Mouse (Mus musculus) forebrain, embryonic 12.5 days (tissue): ENCODE measurements at regions not wholly inside any gene's neighbourhood (a gene's known extent, or its start where the extent isn't known, plus 50 kb on each side); places are given as distances from the start of the nearest gene placed in this dataset. TPM values are rescaled to one million over a fixed set of nuclear protein-coding genes. Genes with fewer than 3 reads are reported as not detected.
"Not testable (repeated sequence)": the region's sequence is repeated elsewhere in the genome, so short reads cannot be mapped to it uniquely, and the experiment has no call there.

ENCODE experiments used
- ATAC-seq: fragments of 200-750 bp; cut with Nextera tagmentation; 2 replicates; pipeline ENCODE4 v1.8.0; 2017; ENCODE audit warnings: moderate TSS enrichment; ENCODE audit not compliant: low FRiP score
- H3K27ac ChIP-seq: fragments of 300-500 bp; sonication (generic); 2 replicates; pipeline ENCODE4 v1.5.1; 2016; ENCODE audit warnings: mild to moderate bottlenecking
- H3K27me3 ChIP-seq: fragments of 300-500 bp; sonication (generic); 2 replicates; pipeline ENCODE4 v1.6.1; 2016; ENCODE audit warnings: mild to moderate bottlenecking
- H3K36me3 ChIP-seq: fragments of 300-500 bp; sonication (generic); replicated peaks from 2 replicates; pipeline ENCODE4 v1.6.1; 2016; ENCODE audit warnings: mild to moderate bottlenecking
- H3K4me1 ChIP-seq: fragments of 300-500 bp; sonication (generic); 2 replicates; pipeline ENCODE4 v1.6.1; 2016
- H3K4me2 ChIP-seq: fragments of 300-500 bp; sonication (generic); 2 replicates; pipeline ENCODE4 v1.6.1; 2016; ENCODE audit warnings: mild to moderate bottlenecking, moderate library complexity
- H3K4me3 ChIP-seq: fragments of 300-500 bp; sonication (generic); replicated peaks from 2 replicates; pipeline ENCODE4 v1.5.1; 2016; ENCODE audit warnings: mild to moderate bottlenecking
- H3K9ac ChIP-seq: fragments of 300-500 bp; sonication (generic); 2 replicates; pipeline ENCODE4 v1.6.1; 2016; ENCODE audit warnings: mild to moderate bottlenecking
- H3K9me3 ChIP-seq: fragments of 300-500 bp; sonication (generic); 2 replicates; pipeline ENCODE4 v1.6.1; 2016
- WGBS: fragments of 180-500 bp; shearing (Covaris S2); methylation state at CpG from one replicate; pipeline ENCODE4 v1.1.7; 2016; 5-methylcytosine and 5-hydroxymethylcytosine counted together
- microRNA-seq: library from miRNA; unstranded; fragments of <30 nt; microRNA quantifications from one replicate; pipeline ENCODE4, GENCODE M21; 2017

DNA sequence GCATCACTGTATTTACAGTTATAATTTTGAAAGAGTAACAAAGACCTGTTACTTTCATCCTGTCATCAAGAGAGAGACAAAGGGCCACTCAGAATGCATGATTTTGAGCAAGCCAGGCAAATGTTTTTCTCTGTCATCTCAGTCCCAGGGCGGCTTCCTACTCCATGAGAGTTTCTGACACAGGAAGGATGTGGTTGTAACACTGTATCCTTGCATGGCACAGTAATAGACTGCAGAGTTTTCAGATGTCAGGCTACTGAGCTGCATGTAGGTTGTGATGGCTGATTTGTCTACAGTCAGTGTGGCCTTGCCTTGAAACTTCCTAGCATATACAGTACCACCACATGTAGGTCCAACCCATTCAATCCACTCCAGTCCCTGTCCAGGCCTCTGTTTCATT is 1054.0 kb downstream of the Adam6a start:
- Histone ChIP-seq H3K4me1 (no peaks in the 10 kb centered on the region), H3K36me3 (no peaks in the 10 kb centered on the region), H3K9ac (no peak overlapping the region), H3K9me3 (peaks cover 21% of the 10 kb centered on the region), H3K27ac (no peak overlapping the region), H3K4me2 (no peak overlapping the region), H3K4me3 (no peak overlapping the region), H3K27me3 (no peaks in the 10 kb centered on the region)
- ATAC-seq: no peak
- WGBS: 62% methylated on average over 1 of the region's 1 CpGs

DNA sequence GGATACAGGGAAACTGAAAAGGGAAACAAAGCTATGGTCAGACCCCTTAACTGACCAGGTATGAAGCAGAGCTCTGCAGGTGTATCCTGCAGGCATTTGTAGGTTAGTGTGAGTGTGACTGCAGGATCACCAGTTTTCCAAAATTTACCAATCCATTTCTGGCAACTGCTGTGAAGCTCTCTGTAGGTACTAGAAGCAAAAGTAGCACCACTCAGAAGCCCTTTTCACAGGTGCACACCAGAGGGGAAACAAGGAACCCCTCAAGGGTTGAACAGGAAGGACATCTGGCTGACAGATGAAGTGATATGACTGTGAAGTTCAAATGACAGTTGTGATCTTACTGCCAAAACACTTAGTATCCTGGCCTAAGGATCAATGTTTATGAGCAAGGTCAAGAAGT is 1065.5 kb downstream of the Adam6a start:
- ATAC-seq: no peak
- H3K36me3 ChIP-seq: no peaks in the 10 kb centered on the region
- no peak overlapping the region for H3K9ac ChIP-seq
- H3K27ac ChIP-seq: no peak overlapping the region
- H3K4me2 ChIP-seq: no peak overlapping the region
- H3K9me3 ChIP-seq: peaks cover 11% of the 10 kb centered on the region
- H3K27me3 ChIP-seq: no peaks in the 10 kb centered on the region
- no peaks in the 10 kb centered on the region for H3K4me1 ChIP-seq
- no peak overlapping the region for H3K4me3 ChIP-seq

DNA sequence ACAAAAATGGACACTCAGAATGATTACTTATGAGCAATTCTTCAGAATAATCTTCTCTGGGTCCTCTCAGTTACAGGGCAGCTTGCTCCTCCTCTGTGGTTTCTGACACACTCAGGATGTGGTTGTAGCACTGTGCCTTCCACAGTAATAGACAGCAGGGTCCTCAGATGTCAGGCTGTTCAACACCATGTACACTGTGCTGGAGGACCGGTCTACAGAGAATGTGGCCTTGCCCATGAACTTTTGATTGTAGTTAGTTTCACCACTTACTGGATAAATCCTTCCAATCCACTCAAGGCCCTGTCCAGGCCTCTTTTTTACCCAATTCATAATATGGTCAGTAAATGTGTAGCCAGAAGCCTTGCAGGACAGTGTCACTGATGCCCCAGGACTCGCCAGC is 1068.4 kb downstream of the Adam6a start:
- H3K4me2 ChIP-seq: no peak overlapping the region
- peaks cover 16% of the 10 kb centered on the region for H3K9me3 ChIP-seq
- H3K27me3 ChIP-seq: no peaks in the 10 kb centered on the region
- no peak for ATAC-seq
- H3K4me1 ChIP-seq: no peaks in the 10 kb centered on the region
- 83% methylated on average over 2 of the region's 2 CpGs for WGBS
- H3K36me3 ChIP-seq: no peaks in the 10 kb centered on the region
- no peak overlapping the region for H3K9ac ChIP-seq
- H3K4me3 ChIP-seq: no peak overlapping the region
- no peak overlapping the region for H3K27ac ChIP-seq

DNA sequence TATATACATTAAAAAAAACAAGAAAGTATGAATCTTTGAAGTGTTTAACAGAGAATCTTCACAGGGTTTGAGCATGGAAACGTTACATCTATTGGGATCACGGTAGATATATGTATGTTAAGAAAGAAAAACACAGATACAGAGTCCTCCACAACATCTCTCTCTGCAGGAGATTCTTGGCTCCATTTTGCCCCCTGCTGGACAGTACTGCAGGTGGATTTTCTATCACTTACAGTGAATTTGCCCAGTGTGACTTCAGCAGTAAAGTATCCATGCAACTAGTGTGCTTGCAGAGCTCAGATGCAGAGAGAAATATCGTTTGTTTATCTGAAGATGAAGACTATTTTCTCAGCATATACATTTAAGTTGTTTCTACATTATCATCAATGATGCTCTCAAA is 1071.5 kb downstream of the Adam6a start:
- H3K4me1 ChIP-seq: no peaks in the 10 kb centered on the region
- H3K9ac ChIP-seq: no peak overlapping the region
- no peak overlapping the region for H3K27ac ChIP-seq
- peaks cover 36% of the 10 kb centered on the region for H3K9me3 ChIP-seq
- 60% methylated on average over 3 of the region's 3 CpGs for WGBS
- no peak for ATAC-seq
- no peaks in the 10 kb centered on the region for H3K36me3 ChIP-seq
- H3K4me2 ChIP-seq: no peak overlapping the region
- H3K4me3 ChIP-seq: no peak overlapping the region
- no peaks in the 10 kb centered on the region for H3K27me3 ChIP-seq

DNA sequence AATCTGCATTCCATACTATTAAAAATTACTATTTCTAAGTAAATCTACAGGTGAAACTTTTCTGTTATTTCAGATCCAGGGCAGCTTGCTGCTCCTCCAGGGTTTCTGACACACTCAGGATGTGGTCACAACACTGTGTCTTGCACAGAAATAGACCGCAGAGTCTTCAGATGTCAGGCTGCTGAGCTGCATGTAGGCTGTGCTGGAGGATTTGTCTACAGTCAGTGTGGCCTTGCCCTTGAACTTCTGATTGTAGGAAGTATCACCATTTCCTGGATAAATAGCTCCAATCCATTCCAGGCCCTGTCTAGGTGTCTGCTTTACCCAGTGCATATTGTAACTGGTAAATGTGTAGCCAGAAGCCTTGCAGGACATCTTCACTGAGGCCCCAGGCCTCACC is 1072.0 kb downstream of the Adam6a start:
- 81% methylated on average over 1 of the region's 1 CpGs for WGBS
- no peak for ATAC-seq
- Histone ChIP-seq H3K4me3 (no peak overlapping the region), H3K27ac (no peak overlapping the region), H3K27me3 (no peaks in the 10 kb centered on the region), H3K9ac (no peak overlapping the region), H3K4me1 (no peaks in the 10 kb centered on the region), H3K4me2 (no peak overlapping the region), H3K36me3 (no peaks in the 10 kb centered on the region), H3K9me3 (peaks cover 37% of the 10 kb centered on the region)

DNA sequence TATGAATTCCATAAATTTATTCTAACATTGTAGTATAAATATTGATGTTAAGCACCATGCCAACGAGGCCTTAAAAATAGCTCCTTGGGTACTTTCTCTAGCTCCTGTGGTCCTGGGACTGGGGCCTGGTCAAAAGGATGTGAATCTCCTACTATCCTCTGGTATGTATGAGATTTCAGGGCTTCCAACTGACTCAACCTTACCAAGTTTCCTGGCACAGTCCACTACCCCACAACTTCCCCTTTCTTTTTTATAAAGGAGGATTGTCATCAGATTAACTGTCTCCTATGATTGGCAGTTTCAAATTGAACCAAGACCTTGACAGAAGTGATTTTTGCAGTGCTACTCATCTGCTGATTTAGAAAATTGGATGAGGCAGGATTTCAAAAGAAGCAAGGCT is 1097.4 kb downstream of the Adam6a start:
- no peak overlapping the region for H3K9ac ChIP-seq
- no peak overlapping the region for H3K4me3 ChIP-seq
- H3K36me3 ChIP-seq: no peaks in the 10 kb centered on the region
- no peak overlapping the region for H3K4me2 ChIP-seq
- H3K4me1 ChIP-seq: no peaks in the 10 kb centered on the region
- no peak for ATAC-seq
- WGBS: 74% methylated on average over 1 of the region's 1 CpGs
- H3K9me3 ChIP-seq: peaks cover 20% of the 10 kb centered on the region; the same call in 1 of the 2 replicates
- H3K27ac ChIP-seq: no peak overlapping the region
- H3K27me3 ChIP-seq: no peaks in the 10 kb centered on the region

DNA sequence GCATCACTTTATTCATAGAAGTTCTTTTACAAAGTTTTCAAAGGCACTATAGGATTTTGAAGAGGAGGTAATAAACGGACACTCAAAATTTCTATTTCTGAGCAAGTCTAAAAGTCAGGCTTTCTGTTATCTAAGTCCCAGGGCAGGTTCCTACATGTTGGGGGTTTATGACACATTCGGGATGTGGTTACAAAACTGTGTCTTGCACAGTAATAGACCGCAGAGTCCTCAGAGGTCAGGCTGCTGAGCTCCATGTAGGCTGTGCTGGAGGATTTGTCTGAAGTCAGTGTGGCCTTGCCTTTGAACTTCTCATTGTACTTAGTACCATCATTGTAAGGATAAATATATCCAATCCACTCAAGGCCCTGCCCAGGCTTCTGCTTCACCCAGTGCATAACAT is 1102.7 kb downstream of the Adam6a start:
- H3K4me1 ChIP-seq: no peaks in the 10 kb centered on the region
- 91% methylated on average over 3 of the region's 3 CpGs for WGBS
- H3K27me3 ChIP-seq: no peaks in the 10 kb centered on the region
- H3K36me3 ChIP-seq: no peaks in the 10 kb centered on the region
- no peak for ATAC-seq
- no peak overlapping the region for H3K4me3 ChIP-seq
- no peak overlapping the region for H3K4me2 ChIP-seq
- H3K9me3 ChIP-seq: peaks cover 26% of the 10 kb centered on the region; the same call in 1 of the 2 replicates
- no peak overlapping the region for H3K27ac ChIP-seq
- no peak overlapping the region for H3K9ac ChIP-seq

DNA sequence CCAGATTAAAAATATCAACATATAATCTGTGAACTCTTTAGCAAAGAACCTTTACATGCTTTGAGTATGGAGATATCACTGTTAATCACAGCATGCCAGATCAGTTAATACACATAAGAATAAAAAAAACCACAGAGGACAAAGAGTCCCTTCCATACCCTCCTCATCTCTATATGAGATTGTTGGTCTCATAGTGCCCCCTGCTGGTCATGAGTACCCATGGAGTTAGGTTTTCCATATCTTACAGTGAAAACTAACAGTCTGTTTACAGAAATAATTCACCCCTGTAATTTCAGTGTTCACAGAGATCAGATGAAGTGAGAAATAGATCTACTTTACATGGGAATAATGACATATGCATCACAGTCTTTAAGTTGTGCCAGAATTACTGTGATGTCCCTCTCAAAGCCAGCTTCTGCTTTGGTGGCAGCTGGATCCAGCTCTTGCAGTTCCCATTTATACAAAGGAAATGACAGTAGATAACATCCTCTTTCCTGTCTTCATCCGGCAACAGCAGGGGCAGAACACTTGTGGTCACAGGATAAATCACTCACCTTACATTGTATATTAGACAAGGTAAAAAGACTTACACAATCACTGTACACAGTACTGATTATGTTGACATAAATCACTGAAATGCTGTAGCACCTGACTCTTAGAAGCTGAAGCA is 1106.9 kb downstream of the Adam6a start:
- ATAC-seq, H3K4me2 ChIP-seq, H3K9ac ChIP-seq, H3K36me3 ChIP-seq, H3K27me3 ChIP-seq, H3K4me3 ChIP-seq, H3K27ac ChIP-seq, H3K4me1 ChIP-seq: not testable (repeated sequence)
- peaks cover 12% of the 10 kb centered on the region; the same call in 1 of the 2 replicates for H3K9me3 ChIP-seq
- WGBS: 90% methylated on average over 1 of the region's 1 CpGs

DNA sequence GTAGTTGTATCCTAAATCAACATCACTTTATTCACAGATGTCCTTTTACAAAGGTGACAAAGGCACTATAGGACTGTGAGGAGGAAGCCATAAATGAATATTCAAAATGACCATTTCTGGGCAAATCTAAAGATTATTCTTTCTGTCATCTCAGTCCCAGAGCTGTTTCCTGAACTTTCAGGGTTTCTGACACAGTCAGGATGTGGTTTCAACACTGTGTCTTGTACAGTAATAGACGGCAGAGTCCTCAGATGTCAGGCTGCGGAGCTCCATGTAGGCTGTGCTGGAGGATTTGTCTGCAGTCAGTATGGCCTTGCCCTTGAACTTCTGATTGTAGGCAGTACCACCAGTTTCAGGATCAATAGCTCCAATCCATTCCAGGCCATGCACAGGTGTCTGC is 1113.4 kb downstream of the Adam6a start:
- H3K4me3 ChIP-seq, H3K36me3 ChIP-seq, H3K9me3 ChIP-seq, H3K4me2 ChIP-seq, H3K9ac ChIP-seq, H3K27ac ChIP-seq, ATAC-seq, H3K4me1 ChIP-seq, H3K27me3 ChIP-seq: not testable (repeated sequence)
- WGBS: 91% methylated on average over 2 of the region's 2 CpGs

Small RNA genes in the stretch of these regions (microRNA-seq; reads per million reads assigned to microRNA genes)
- gene Mir7094-1 (not detected), gene Mir7094-2 (not detected)
